Mouse (Mus musculus): ENCODE results near the gene Elane.

Gene Elane

GRCm38 (mm10) chr10:79931797-79932196, 45.8 kb downstream of the Elane start:
- H3K36me3 ChIP-seq (ENCODE audit: control insufficient read depth, insufficient read depth, low read length, poor library complexity, severe bottlenecking) = peaks cover 2% of the 10 kb centered on the region; the same call in 1 of the 2 replicates
- DNase-seq (ENCODE audit: low read depth, low spot score) = no peak

GRCm38 (mm10) chr10:79932736-79933135, 46.7 kb downstream of the Elane start:
- no peak for DNase-seq (ENCODE audit: low read depth, low spot score)
- Histone ChIP-seq H3K36me3 (ENCODE audit: control insufficient read depth, insufficient read depth, low read length, poor library complexity, severe bottlenecking) (peaks cover 2% of the 10 kb centered on the region; the same call in 1 of the 2 replicates), H3K27me3 (ENCODE audit: control insufficient read depth, insufficient read depth, low read length, poor library complexity, severe bottlenecking) (no peaks in the 10 kb centered on the region)

More at GRCm38 (mm10) chr10:79931797-79932196, 45.8 kb downstream of the Elane start:
- H3K27me3 ChIP-seq (ENCODE audit: control insufficient read depth, insufficient read depth, low read length, poor library complexity, severe bottlenecking) = no peaks in the 10 kb centered on the region

GRCm38 (mm10) chr10:79933145-79933679, 47.2 kb downstream of the Elane start:
- Histone ChIP-seq H3K36me3 (ENCODE audit: control insufficient read depth, insufficient read depth, low read length, poor library complexity, severe bottlenecking) (peaks cover 2% of the 10 kb centered on the region; the same call in 1 of the 2 replicates), H3K27me3 (ENCODE audit: control insufficient read depth, insufficient read depth, low read length, poor library complexity, severe bottlenecking) (no peaks in the 10 kb centered on the region)
- DNase-seq (ENCODE audit: low read depth, low spot score) = no peak

GRCm38 (mm10) chr10:79933861-79934260, 47.8 kb downstream of the Elane start:
- peaks cover 2% of the 10 kb centered on the region; the same call in 1 of the 2 replicates for H3K36me3 ChIP-seq (ENCODE audit: control insufficient read depth, insufficient read depth, low read length, poor library complexity, severe bottlenecking)
- no peak for DNase-seq (ENCODE audit: low read depth, low spot score)
- no peaks in the 10 kb centered on the region for H3K27me3 ChIP-seq (ENCODE audit: control insufficient read depth, insufficient read depth, low read length, poor library complexity, severe bottlenecking)

GRCm38 (mm10) chr10:79934272-79934721, 48.2 kb downstream of the Elane start:
- peaks cover 2% of the 10 kb centered on the region; the same call in 1 of the 2 replicates for H3K36me3 ChIP-seq (ENCODE audit: control insufficient read depth, insufficient read depth, low read length, poor library complexity, severe bottlenecking)
- DNase-seq (ENCODE audit: low read depth, low spot score) = no peak

GRCm38 (mm10) chr10:79934794-79935569, 48.9 kb downstream of the Elane start:
- Histone ChIP-seq H3K27me3 (ENCODE audit: control insufficient read depth, insufficient read depth, low read length, poor library complexity, severe bottlenecking) (no peaks in the 10 kb centered on the region), H3K36me3 (ENCODE audit: control insufficient read depth, insufficient read depth, low read length, poor library complexity, severe bottlenecking) (peaks cover 2% of the 10 kb centered on the region; the same call in 1 of the 2 replicates)
- no peak for DNase-seq (ENCODE audit: low read depth, low spot score)

More at GRCm38 (mm10) chr10:79934272-79934721, 48.2 kb downstream of the Elane start:
- no peaks in the 10 kb centered on the region for H3K27me3 ChIP-seq (ENCODE audit: control insufficient read depth, insufficient read depth, low read length, poor library complexity, severe bottlenecking)

- no peaks in the 10 kb centered on the region for H3K27me3 ChIP-seq (ENCODE audit: control insufficient read depth, insufficient read depth, low read length, poor library complexity, severe bottlenecking)
- DNase-seq (ENCODE audit: low read depth, low spot score) = no peak
- no peaks in the 10 kb centered on the region; the same call in 1 of the 2 replicates for H3K36me3 ChIP-seq (ENCODE audit: control insufficient read depth, insufficient read depth, low read length, poor library complexity, severe bottlenecking)
These were observed 50.4 kb downstream of the Elane start for GRCm38 (mm10) chr10:79936284-79936910.

- Histone ChIP-seq H3K36me3 (ENCODE audit: control insufficient read depth, insufficient read depth, low read length, poor library complexity, severe bottlenecking) (no peaks in the 10 kb centered on the region), H3K27me3 (ENCODE audit: control insufficient read depth, insufficient read depth, low read length, poor library complexity, severe bottlenecking) (no peaks in the 10 kb centered on the region)
- DNase-seq (ENCODE audit: low read depth, low spot score) = peak; percentile 87
These were observed 50.9 kb downstream of the Elane start for GRCm38 (mm10) chr10:79936911-79937441.

Data from splenic B cell, adult 2 months (primary cell).